Mouse (Mus musculus) erythroblast, embryonic 14.5 days (primary cell): ENCODE measurements around the gene Pdp2.

Source experiments
- GATA1 ChIP-seq: IDR thresholded peaks from 2 replicates; pipeline ENCODE4 v1.6.1; 2012; ENCODE audit warnings: low read length, inconsistent platforms, mixed read lengths
- TAL1 ChIP-seq: IDR thresholded peaks from 3 replicates; pipeline ENCODE4 v1.6.1; 2012; ENCODE audit warnings: low read length, inconsistent platforms, mixed read lengths

- TF ChIP-seq GATA1: no peak
- no peak for TF ChIP-seq TAL1
Observed at GRCm38 (mm10) chr8:104640241-104640640, 49.0 kb downstream of the Pdp2 start.
